Mouse (Mus musculus) MEL (cell line): ENCODE measurements around the gene Fdxr. TPM values are rescaled to one million over a fixed set of nuclear protein-coding genes. Genes with fewer than 3 reads are reported as not detected.
A peak's percentile ranks its signal among the peaks of the same experiment; 100 is the strongest.

Experiments used
- DNase-seq: peaks from one replicate; pipeline ENCODE4 v3.0.0; 2011; ENCODE audit warnings: low read depth, low spot score
- H3K27ac ChIP-seq: 2 replicates; pipeline ENCODE4 v1.5.1; 2012; ENCODE audit warnings: low read depth, mild to moderate bottlenecking, control low read depth, low read length, moderate library complexity; ENCODE audit not compliant: control insufficient read depth
- H3K27me3 ChIP-seq, 2 experiments: fragments of 150-350 bp in 1 of 2; sonication (generic) in 1 of 2; 2 replicates each; pipeline ENCODE4 v1.6.1; 2012; ENCODE audit warnings: low read length in 2 of 2, mild to moderate bottlenecking in 2 of 2, improper control_type of control experiment in 1 of 2, moderate library complexity in 1 of 2; ENCODE audit not compliant: insufficient read depth in 2 of 2, control insufficient read depth in 1 of 2
- H3K36me3 ChIP-seq, 2 experiments: 2 replicates each; pipeline ENCODE4 v1.6.1; 2012 to 2014; ENCODE audit warnings: low read length in 2 of 2, improper control_type of control experiment in 1 of 2, inconsistent platforms in 1 of 2, mild to moderate bottlenecking in 1 of 2; ENCODE audit not compliant: insufficient read depth in 2 of 2, control insufficient read depth in 1 of 2
- H3K4me1 ChIP-seq, 2 experiments: fragments of 150-350 bp in 1 of 2; sonication (generic) in 1 of 2; 2 replicates each; pipeline ENCODE4 v1.6.1; 2012; ENCODE audit warnings: low read length in 2 of 2, improper control_type of control experiment in 1 of 2, mild to moderate bottlenecking in 1 of 2; ENCODE audit not compliant: insufficient read depth in 2 of 2, control insufficient read depth in 1 of 2
- H3K4me3 ChIP-seq, 2 experiments: fragments of 150-350 bp in 1 of 2; sonication (generic) in 1 of 2; 2 replicates each; pipeline ENCODE4 v1.5.1; 2012; ENCODE audit warnings: low read depth in 2 of 2, low read length in 2 of 2, mild to moderate bottlenecking in 2 of 2, moderate library complexity in 2 of 2, control low read depth in 1 of 2, improper control_type of control experiment in 1 of 2; ENCODE audit not compliant: control insufficient read depth in 1 of 2, insufficient read depth in 1 of 2
- H3K79me2 ChIP-seq: 2 replicates; pipeline ENCODE4 v1.6.1; 2012; ENCODE audit warnings: mild to moderate bottlenecking, low read length, moderate library complexity; ENCODE audit not compliant: control insufficient read depth, poor library complexity, insufficient read depth
- H3K9ac ChIP-seq: 2 replicates; pipeline ENCODE4 v1.6.1; 2012; ENCODE audit warnings: low read depth, mild to moderate bottlenecking, control low read depth, low read length, moderate library complexity; ENCODE audit not compliant: control insufficient read depth, poor library complexity, severe bottlenecking
- H3K9me3 ChIP-seq: fragments of 150-350 bp; sonication (generic); replicated peaks from 2 replicates; pipeline ENCODE4 v1.6.1; 2012; ENCODE audit warnings: mild to moderate bottlenecking, low read length, improper control_type of control experiment, moderate library complexity; ENCODE audit not compliant: insufficient read depth
- BHLHE40 ChIP-seq: IDR thresholded peaks from 2 replicates; pipeline ENCODE4 v1.6.1; 2012; ENCODE audit warnings: low read depth, mild to moderate bottlenecking, inconsistent platforms, low read length, improper control_type of control experiment, borderline replicate concordance
- CHD2 ChIP-seq: IDR thresholded peaks from 2 replicates; pipeline ENCODE4 v1.6.1; 2011; ENCODE audit warnings: low read length, improper control_type of control experiment
- CTCF ChIP-seq, 3 experiments: IDR thresholded peaks in 2 of 3; conservative IDR thresholded peaks in 1 of 3; 2 replicates each; pipeline ENCODE4 v1.5.1; 2011 to 2012; ENCODE audit warnings: low read length in 3 of 3, low read depth in 2 of 3, mild to moderate bottlenecking in 2 of 3, improper control_type of control experiment in 1 of 3, inconsistent platforms in 1 of 3, mixed read lengths in 1 of 3, moderate library complexity in 1 of 3; ENCODE audit not compliant: control insufficient read depth in 1 of 3, insufficient read depth in 1 of 3, poor library complexity in 1 of 3, severe bottlenecking in 1 of 3
- E2F4 ChIP-seq: IDR thresholded peaks from 2 replicates; pipeline ENCODE4 v1.6.1; 2011; ENCODE audit warnings: low read depth, low read length, improper control_type of control experiment, borderline replicate concordance
- ELF1 ChIP-seq: IDR thresholded peaks from 2 replicates; pipeline ENCODE4 v1.6.1; 2014; ENCODE audit warnings: low read depth, mild to moderate bottlenecking, inconsistent platforms, low read length, improper control_type of control experiment, moderate library complexity
- EP300 ChIP-seq, 2 experiments: IDR thresholded peaks; 2 replicates each; pipeline ENCODE4 v1.6.1; 2011; ENCODE audit warnings: improper control_type of control experiment in 2 of 2, low read length in 2 of 2, low read depth in 1 of 2, mild to moderate bottlenecking in 1 of 2
- ETS1 ChIP-seq: IDR thresholded peaks from 2 replicates; pipeline ENCODE4 v1.6.1; 2012; ENCODE audit warnings: low read depth, mild to moderate bottlenecking, inconsistent platforms, low read length, improper control_type of control experiment, moderate library complexity
- GATA1 ChIP-seq: IDR thresholded peaks from 2 replicates; pipeline ENCODE4 v1.6.1; 2011; ENCODE audit warnings: low read depth, low read length, improper control_type of control experiment
- HCFC1 ChIP-seq: IDR thresholded peaks from 2 replicates; pipeline ENCODE4 v1.6.1; 2012; ENCODE audit warnings: low read depth, mild to moderate bottlenecking, inconsistent platforms, low read length, improper control_type of control experiment, moderate library complexity
- MAFK ChIP-seq: IDR thresholded peaks from 2 replicates; pipeline ENCODE4 v1.6.1; 2011; ENCODE audit warnings: low read depth, mild to moderate bottlenecking, low read length, improper control_type of control experiment, borderline replicate concordance
- MAX ChIP-seq: IDR thresholded peaks from 2 replicates; pipeline ENCODE4 v1.6.1; 2011; ENCODE audit warnings: low read length, improper control_type of control experiment
- MAZ ChIP-seq: IDR thresholded peaks from 2 replicates; pipeline ENCODE4 v1.6.1; 2012; ENCODE audit warnings: low read depth, mild to moderate bottlenecking, inconsistent platforms, low read length, improper control_type of control experiment
- MEF2A ChIP-seq: IDR thresholded peaks from 2 replicates; pipeline ENCODE4 v1.6.1; 2014; ENCODE audit warnings: low read depth, mild to moderate bottlenecking, inconsistent platforms, low read length, improper control_type of control experiment; ENCODE audit not compliant: poor library complexity, insufficient replicate concordance, severe bottlenecking; ENCODE audit errors: extremely low read depth
- MXI1 ChIP-seq: IDR thresholded peaks from 2 replicates; pipeline ENCODE4 v1.6.1; 2011; ENCODE audit warnings: mild to moderate bottlenecking, low read depth, low read length, improper control_type of control experiment
- MYB ChIP-seq: IDR thresholded peaks from 2 replicates; pipeline ENCODE4 v1.6.1; 2011; ENCODE audit warnings: mild to moderate bottlenecking, low read depth, low read length, improper control_type of control experiment
- MYC ChIP-seq: IDR thresholded peaks from 2 replicates; pipeline ENCODE4 v1.6.1; 2011; ENCODE audit warnings: low read depth, mild to moderate bottlenecking, low read length, improper control_type of control experiment, moderate library complexity
- NELFE ChIP-seq: IDR thresholded peaks from 2 replicates; pipeline ENCODE4 v1.6.1; 2011; ENCODE audit warnings: low read depth, low read length, improper control_type of control experiment
- POLR2A ChIP-seq, 2 experiments: IDR thresholded peaks; 2 replicates each; pipeline ENCODE4 v1.6.1; 2011 to 2012; ENCODE audit warnings: low read length in 2 of 2, mild to moderate bottlenecking in 2 of 2, control low read depth in 1 of 2, improper control_type of control experiment in 1 of 2, low read depth in 1 of 2, moderate library complexity in 1 of 2; ENCODE audit not compliant: control insufficient read depth in 1 of 2, insufficient read depth in 1 of 2, poor library complexity in 1 of 2
- POLR2AphosphoS2 ChIP-seq: IDR thresholded peaks from 2 replicates; pipeline ENCODE4 v1.6.1; 2011; ENCODE audit warnings: low read length, improper control_type of control experiment
- RCOR1 ChIP-seq: IDR thresholded peaks from 2 replicates; pipeline ENCODE4 v1.6.1; 2012; ENCODE audit warnings: low read depth, mild to moderate bottlenecking, inconsistent platforms, low read length, improper control_type of control experiment
- SIN3A ChIP-seq: IDR thresholded peaks from 2 replicates; pipeline ENCODE4 v1.6.1; 2012; ENCODE audit warnings: low read length, improper control_type of control experiment, inconsistent platforms
- SMC3 ChIP-seq: IDR thresholded peaks from 2 replicates; pipeline ENCODE4 v1.6.1; 2011; ENCODE audit warnings: low read depth, low read length, improper control_type of control experiment
- TBP ChIP-seq: IDR thresholded peaks from 2 replicates; pipeline ENCODE4 v1.8.0; 2011; ENCODE audit warnings: low read depth, low read length, improper control_type of control experiment
- TCF12 ChIP-seq: IDR thresholded peaks from 2 replicates; pipeline ENCODE4 v1.6.1; 2014; ENCODE audit warnings: low read depth, mild to moderate bottlenecking, inconsistent platforms, low read length, improper control_type of control experiment, moderate library complexity
- UBTF ChIP-seq: IDR thresholded peaks from 2 replicates; pipeline ENCODE4 v1.6.1; 2012; ENCODE audit warnings: low read depth, mild to moderate bottlenecking, inconsistent platforms, low read length, improper control_type of control experiment, moderate library complexity, borderline replicate concordance; ENCODE audit not compliant: insufficient read depth
- USF2 ChIP-seq, 2 experiments: IDR thresholded peaks; 2 replicates each; pipeline ENCODE4 v1.6.1; 2011 to 2012; ENCODE audit warnings: improper control_type of control experiment in 2 of 2, low read length in 2 of 2, borderline replicate concordance in 1 of 2, inconsistent platforms in 1 of 2, low read depth in 1 of 2, mild to moderate bottlenecking in 1 of 2; ENCODE audit not compliant: insufficient read depth in 1 of 2
- ZMIZ1 ChIP-seq: IDR thresholded peaks from 2 replicates; pipeline ENCODE4 v1.6.1; 2012; ENCODE audit warnings: low read depth, mild to moderate bottlenecking, inconsistent platforms, low read length, improper control_type of control experiment, moderate library complexity
- ZNF384 ChIP-seq: IDR thresholded peaks from 2 replicates; pipeline ENCODE4 v1.6.1; 2012; ENCODE audit warnings: low read depth, mild to moderate bottlenecking, inconsistent platforms, low read length, improper control_type of control experiment
- polyA plus RNA-seq, 2 experiments: library from polyadenylated mRNA; stranded (reverse) in 1 of 2; unstranded in 1 of 2; fragments of >175 nt in 1 of 2; fragments of >200 nt in 1 of 2; gene quantifications; 2 replicates each; pipeline versions ENCODE4 v1.2.1 to v1.2.4; 2012; ENCODE audit warnings: low replicate concordance in 2 of 2, low read depth in 1 of 2; ENCODE audit not compliant: insufficient read length in 2 of 2, insufficient read depth in 1 of 2, missing spikeins in 1 of 2
- total RNA-seq: library from RNA; depleted of rRNA; stranded (reverse); fragments of 300-350 nt; gene quantifications from 2 replicates; pipeline ENCODE4 v1.2.3, GENCODE M21; 2012

The Fdxr gene
- total and polyA plus RNA-seq, 3 experiments = 32.7 to 37.7 TPM; not detected in 1

- Histone ChIP-seq H3K9ac (no peak overlapping the region), H3K4me3 (no peak overlapping the region)
- TF ChIP-seq UBTF = no peak
- TF ChIP-seq EP300 (IDR thresholded peaks at IDR 0.05; ENCODE audit: low read depth in 1 of 2, low read length in 2 of 2) = no peak
- no peak for TF ChIP-seq CHD2
- no peak for TF ChIP-seq MEF2A
- no peak for TF ChIP-seq ZMIZ1
- no peak for TF ChIP-seq ZNF384
- TF ChIP-seq, all 39 proteins: peak for 0
- Histone ChIP-seq H3K4me1 (peaks cover 5 to 11% of the 10 kb centered on the region in 2 experiments; a peak in 3 of 4 replicates), H3K79me2 (peaks cover 3% of the 10 kb centered on the region; the same call in 1 of the 2 replicates), H3K9me3 (no peaks in the 10 kb centered on the region), H3K27ac (no peak overlapping the region), H3K36me3 (peaks cover 0 to 9% of the 10 kb centered on the region in 2 experiments; a peak in 2 of 4 replicates), H3K27me3 (no peaks in the 10 kb centered on the region)
- DNase-seq = no peak
Observed at GRCm38 (mm10) chr11:115282295-115282694, 5.4 kb upstream of the Fdxr start.

GRCm38 (mm10) chr11:115279726-115280125, 2.9 kb upstream of the Fdxr start:
- Histone ChIP-seq H3K4me3 (no peak overlapping the region; a peak in 1 of 4 replicates), H3K36me3 (peaks cover 0 to 20% of the 10 kb centered on the region in 2 experiments; a peak in 2 of 4 replicates), H3K27me3 (no peaks in the 10 kb centered on the region), H3K9ac (0 out of 2 replicates have a peak overlapping the region, but pooled peaks have one; percentile 1), H3K9me3 (no peaks in the 10 kb centered on the region), H3K27ac (peak overlapping the region; percentile 8; the same call in 1 of the 2 replicates), H3K4me1 (peaks cover 10 to 26% of the 10 kb centered on the region in 2 experiments), H3K79me2 (peaks cover 6% of the 10 kb centered on the region; the same call in 1 of the 2 replicates)
- TF ChIP-seq MYB (no peak), RCOR1 (no peak), ELF1 (peak; percentile 77), ZMIZ1 (peak; percentile 31; the same call in 1 of the 2 replicates), POLR2A (IDR thresholded peaks at IDR 0.05; ENCODE audit: control insufficient read depth in 1 of 2, insufficient read depth in 1 of 2, low read depth in 1 of 2, low read length in 2 of 2, poor library complexity in 1 of 2) (peak in 1 of 2 experiments; percentile 67; a peak in 1 of 4 replicates), SMC3 (no peak), CHD2 (no peak), MAZ (0 out of 2 replicates have a peak, but pooled peaks have one; percentile 28), MXI1 (peak; percentile 53; the same call in 1 of the 2 replicates), ETS1 (peak; percentile 74; the same call in 1 of the 2 replicates), GATA1 (peak; percentile 34; the same call in 1 of the 2 replicates), MAFK (no peak), SIN3A (peak; percentile 80), MYC (peak; percentile 75), EP300 (IDR thresholded peaks at IDR 0.05; ENCODE audit: low read depth in 1 of 2, low read length in 2 of 2) (0 out of 4 replicates have a peak, but pooled peaks of 1 of the 2 experiments have one; percentile 36), E2F4 (no peak), NELFE (no peak; the same call in 1 of the 2 replicates), CTCF (IDR thresholded peaks at IDR 0.05 in 2 of 3, conservative IDR thresholded peaks at IDR 0.05 in 1 of 3; ENCODE audit: control insufficient read depth in 1 of 3, insufficient read depth in 1 of 3, low read depth in 2 of 3, low read length in 3 of 3, poor library complexity in 1 of 3, severe bottlenecking in 1 of 3) (0 out of 6 replicates have a peak, but pooled peaks of 2 of the 3 experiments have one; percentile 7 to 9), ZNF384 (peak; percentile 73), BHLHE40 (peak; percentile 36; the same call in 1 of the 2 replicates), MAX (0 out of 2 replicates have a peak, but pooled peaks have one; percentile 21), POLR2AphosphoS2 (0 out of 2 replicates have a peak, but pooled peaks have one; percentile 41), TBP (peak; percentile 82), TCF12 (peak; percentile 22; the same call in 1 of the 2 replicates), HCFC1 (peak; percentile 71), USF2 (IDR thresholded peaks at IDR 0.05; ENCODE audit: borderline replicate concordance in 1 of 2, insufficient read depth in 1 of 2, low read depth in 1 of 2, low read length in 2 of 2) (no peak)
- DNase-seq = peak; percentile 95
